ENCODE assay signal across 7 mouse cellular contexts in genomic region chr6:50412174-50412573, GRCm38 (mm10). TPM values are rescaled to one million over a fixed set of nuclear protein-coding genes. Genes with fewer than 3 reads are reported as not detected.
DNase-seq lines count a peak whose midpoint lies in the region; ATAC-seq lines count a peak whose summit lies in the region.

No protein-coding gene starts in this region.

- H3K27ac ChIP-seq in hindbrain, embryonic 14.5 days, result no peak overlapping the region
- 0 out of 2 replicates have a peak overlapping the region, but pooled peaks have one; percentile 17 for H3K27ac ChIP-seq in midbrain, embryonic 15.5 days

- peak; percentile 3 for DNase-seq in lung, postnatal 10 days
- no peak for DNase-seq in lung, postnatal 25 days (ENCODE audit: low spot score)
- peak; percentile 74 for DNase-seq in cerebellum, adult 9-10 months
- DNase-seq in hindbrain, embryonic 14.5 days (ENCODE audit: low spot score), result peak; percentile 35
- DNase-seq in thymus, postnatal 0 days (ENCODE audit: low spot score), result no peak

- no peaks in the 10 kb centered on the region for H3K36me3 ChIP-seq in hindbrain, embryonic 14.5 days (replicated peaks; ENCODE audit: control insufficient read depth, insufficient read depth)
- no peaks in the 10 kb centered on the region for H3K36me3 ChIP-seq in midbrain, embryonic 15.5 days (replicated peaks)

- H3K4me1 ChIP-seq in hindbrain, embryonic 14.5 days (replicated peaks; ENCODE audit: control insufficient read depth, insufficient read depth, low read length), result peaks cover 22% of the 10 kb centered on the region; the same call in 1 of the 2 replicates
- H3K4me1 ChIP-seq in midbrain, embryonic 15.5 days, result peaks cover 6% of the 10 kb centered on the region; the same call in 1 of the 2 replicates

- H3K9ac ChIP-seq in hindbrain, embryonic 14.5 days, result no peak overlapping the region
- no peak overlapping the region for H3K9ac ChIP-seq in midbrain, embryonic 15.5 days

- peak; percentile 82 for ATAC-seq in hindbrain, embryonic 14.5 days (ENCODE audit: low FRiP score)
- ATAC-seq in midbrain, embryonic 15.5 days (replicated peaks), result peak; percentile 70
- no peak for ATAC-seq in megakaryocyte progenitor cell, adult 5-6 weeks (replicated peaks; ENCODE audit: poor library complexity)

- H3K4me3 ChIP-seq in hindbrain, embryonic 14.5 days (replicated peaks; ENCODE audit: low read length), result no peak overlapping the region
- no peak overlapping the region for H3K4me3 ChIP-seq in midbrain, embryonic 15.5 days

- no peaks in the 10 kb centered on the region for H3K27me3 ChIP-seq in hindbrain, embryonic 14.5 days (ENCODE audit: control insufficient read depth, insufficient read depth, low read length)
- H3K27me3 ChIP-seq in midbrain, embryonic 15.5 days (replicated peaks), result no peaks in the 10 kb centered on the region

- H3K4me2 ChIP-seq in hindbrain, embryonic 14.5 days (replicated peaks), result no peak overlapping the region
- no peak overlapping the region for H3K4me2 ChIP-seq in midbrain, embryonic 15.5 days

- no peaks in the 10 kb centered on the region for H3K9me3 ChIP-seq in hindbrain, embryonic 14.5 days (ENCODE audit: control insufficient read depth, low read length)
- H3K9me3 ChIP-seq in midbrain, embryonic 15.5 days, result no peaks in the 10 kb centered on the region

- 23% methylated on average over 4 of the region's 4 CpGs for WGBS in hindbrain, embryonic 14.5 days
- WGBS in midbrain, embryonic 15.5 days, result 17% methylated on average over 4 of the region's 4 CpGs

RNA-seq across cellular contexts. Expression of gene Osbpl3, which starts 43.8 kb away (rescaled TPM):
- 3.9 and 4.2 TPM in 2 replicates for polyA plus RNA-seq in hindbrain, embryonic 14.5 days (2014; fragmentation: Nextera tagmentation; extraction: Ambion mirVana)
- 5.6 and 6.2 TPM in 2 replicates for polyA plus RNA-seq in midbrain, embryonic 15.5 days (2015; fragmentation: Nextera tagmentation; extraction: Ambion mirVana)
- 6.4 and 6.9 TPM in 2 replicates for total RNA-seq in megakaryocyte progenitor cell, adult 5-6 weeks (2015)
- 10.3 and 11.6 TPM in 2 replicates for total RNA-seq in megakaryocyte progenitor cell, adult 5-6 weeks (2017)
- 6.5 and 7.7 TPM in 2 replicates for polyA plus RNA-seq in thymus, postnatal 0 days (2015; fragmentation: Nextera tagmentation; extraction: Ambion mirVana)

Comparison
In these comparisons a context has a peak if more than half of its experiments do, and no peak if none do; other contexts are left out.
1. DNase-seq: peak in lung, postnatal 10 days (single experiment), cerebellum, adult 9-10 months (single experiment) and hindbrain, embryonic 14.5 days (single experiment); none in lung, postnatal 25 days (single experiment) and thymus, postnatal 0 days (single experiment).